Mouse (Mus musculus) G1E (cell line): ENCODE results near the gene Arpin. TPM values are rescaled to one million over a fixed set of nuclear protein-coding genes. Genes with fewer than 3 reads are reported as not detected.

Source experiments
- ATAC-seq: 2 replicates; pipeline ENCODE4 v1.8.0; 2016; ENCODE audit warnings: mild to moderate bottlenecking; ENCODE audit not compliant: insufficient number of reproducible peaks, poor library complexity, low FRiP score, severe bottlenecking; ENCODE audit errors: extremely low read depth
- DNase-seq: peaks from one replicate; pipeline ENCODE4 v3.0.0; 2012; ENCODE audit warnings: low spot score
- H3K27me3 ChIP-seq: 2 replicates; pipeline ENCODE4 v1.6.1; 2012; ENCODE audit warnings: mild to moderate bottlenecking, low read length, inconsistent platforms; ENCODE audit not compliant: insufficient read depth
- H3K36me3 ChIP-seq: replicated peaks from 2 replicates; pipeline ENCODE3; 2012; ENCODE audit warnings: mild to moderate bottlenecking, inconsistent platforms
- H3K4me1 ChIP-seq: 2 replicates; pipeline ENCODE4 v1.6.1; 2012; ENCODE audit warnings: low read depth, low read length, inconsistent platforms, mixed read lengths; ENCODE audit not compliant: insufficient read depth
- H3K4me3 ChIP-seq: 2 replicates; pipeline ENCODE4 v1.5.1; 2012; ENCODE audit warnings: low read depth, mild to moderate bottlenecking, inconsistent platforms, low read length, moderate library complexity, mixed read lengths
- H3K9me3 ChIP-seq: replicated peaks from 2 replicates; pipeline ENCODE4 v1.6.1; 2012; ENCODE audit warnings: inconsistent platforms
- CTCF ChIP-seq: IDR thresholded peaks from 2 replicates; pipeline ENCODE4 v1.5.1; 2012; ENCODE audit warnings: low read depth, low read length, inconsistent platforms, mixed read lengths
- GATA1 ChIP-seq: IDR thresholded peaks from 2 replicates; pipeline ENCODE4 v1.6.1; 2012; ENCODE audit warnings: borderline replicate concordance, low read length, inconsistent platforms, mixed read lengths
- GATA2 ChIP-seq: IDR thresholded peaks from 2 replicates; pipeline ENCODE4 v1.6.1; 2012; ENCODE audit warnings: low read depth, low read length, inconsistent platforms, borderline replicate concordance
- POLR2AphosphoS5 ChIP-seq: IDR thresholded peaks from 2 replicates; pipeline ENCODE4 v1.6.1; 2012; ENCODE audit warnings: low read depth, low read length, inconsistent platforms; ENCODE audit not compliant: insufficient replicate concordance
- TAL1 ChIP-seq: conservative IDR thresholded peaks from 2 replicates; pipeline ENCODE4 v1.6.1; 2012; ENCODE audit warnings: low read depth, low read length, inconsistent platforms, mixed read lengths
- polyA plus RNA-seq: library from polyadenylated mRNA; stranded (reverse); fragments of >175 nt; gene quantifications from 2 replicates; pipeline ENCODE4 v1.2.3, GENCODE M21; 2012
- total RNA-seq, 2 experiments: library from RNA; stranded (forward) in 1 of 2; stranded (reverse) in 1 of 2; fragments of 200-1000 nt in 1 of 2; fragments of >200 nt in 1 of 2; fragmentation: Nextera tagmentation in 1 of 2; gene quantifications; 2 replicates each; pipeline ENCODE4 v1.2.3; 2014 to 2017

Arpin gene
- total and polyA plus RNA-seq, 3 experiments: not detected

GRCm38 (mm10) chr7:79903160-79903792 is 31.9 kb downstream of the Arpin start:
- no peaks in the 10 kb centered on the region for H3K4me1 ChIP-seq
- H3K27me3 ChIP-seq: no peaks in the 10 kb centered on the region
- no peak overlapping the region for H3K4me3 ChIP-seq
- TF ChIP-seq TAL1 (no peak), GATA2 (no peak), POLR2AphosphoS5 (no peak), GATA1 (no peak), CTCF (no peak)
- DNase-seq: no peak
- no peak for ATAC-seq
- peaks cover 78% of the 10 kb centered on the region for H3K36me3 ChIP-seq
- H3K9me3 ChIP-seq: no peaks in the 10 kb centered on the region

- Histone ChIP-seq H3K4me1 (no peaks in the 10 kb centered on the region), H3K36me3 (peaks cover 78% of the 10 kb centered on the region)
- ATAC-seq: no peak
Measured at GRCm38 (mm10) chr7:79900753-79901152, 34.4 kb downstream of the Arpin start.

GRCm38 (mm10) chr7:79895225-79895624 is 39.9 kb downstream of the Arpin start:
- no peaks in the 10 kb centered on the region for H3K27me3 ChIP-seq
- no peak for DNase-seq
- H3K4me3 ChIP-seq: no peak overlapping the region
- no peaks in the 10 kb centered on the region for H3K9me3 ChIP-seq
- ATAC-seq: no peak
- peaks cover 83% of the 10 kb centered on the region for H3K36me3 ChIP-seq
- TF ChIP-seq POLR2AphosphoS5 (no peak), GATA1 (no peak), TAL1 (no peak), GATA2 (no peak), CTCF (no peak)
- no peaks in the 10 kb centered on the region for H3K4me1 ChIP-seq

More at GRCm38 (mm10) chr7:79900753-79901152, 34.4 kb downstream of the Arpin start:
- Histone ChIP-seq H3K9me3 (no peaks in the 10 kb centered on the region), H3K27me3 (no peaks in the 10 kb centered on the region), H3K4me3 (no peak overlapping the region)
- DNase-seq: no peak
- TF ChIP-seq CTCF (no peak), GATA1 (no peak), GATA2 (no peak), TAL1 (no peak), POLR2AphosphoS5 (no peak)

- Histone ChIP-seq H3K4me3 (no peak overlapping the region), H3K9me3 (no peaks in the 10 kb centered on the region), H3K4me1 (no peaks in the 10 kb centered on the region), H3K27me3 (no peaks in the 10 kb centered on the region), H3K36me3 (peaks cover 82% of the 10 kb centered on the region)
- DNase-seq: no peak
- ATAC-seq: no peak
- TF ChIP-seq TAL1 (no peak), POLR2AphosphoS5 (no peak), GATA1 (no peak), CTCF (no peak)
Measured at GRCm38 (mm10) chr7:79894790-79895189, 40.4 kb downstream of the Arpin start.

GRCm38 (mm10) chr7:79892576-79893428 is 42.4 kb downstream of the Arpin start:
- no peaks in the 10 kb centered on the region for H3K27me3 ChIP-seq
- no peak overlapping the region for H3K4me3 ChIP-seq
- DNase-seq: no peak
- TF ChIP-seq POLR2AphosphoS5: no peak
- TF ChIP-seq GATA2: no peak
- TF ChIP-seq CTCF: no peak
- TF ChIP-seq GATA1: no peak
- no peak for TF ChIP-seq TAL1
- H3K9me3 ChIP-seq: no peaks in the 10 kb centered on the region
- no peak for ATAC-seq
- H3K36me3 ChIP-seq: peaks cover 81% of the 10 kb centered on the region
- H3K4me1 ChIP-seq: no peaks in the 10 kb centered on the region
